Mouse (Mus musculus) embryo, embryonic 11.5 days (tissue): ENCODE measurements around the gene Trdmt1.
"Not testable (repeated sequence)": the region's sequence is repeated elsewhere in the genome, so short reads cannot be mapped to it uniquely, and the experiment has no call there.

Experiments
- DNase-seq: peaks from one replicate; pipeline ENCODE4 v3.0.0-alpha.2; 2012; ENCODE audit warnings: low read depth, low spot score

The Trdmt1 gene

GRCm38 (mm10) chr2:13544193-13544824 is at the start of gene Trdmt1:
Gene Trdmt1 (minus strand): TSS chr2:13544668.
- DNase-seq: peak; percentile 84

- DNase-seq: no peak
These were observed 48.9 kb upstream of the Trdmt1 start for GRCm38 (mm10) chr2:13593328-13593727.

DNA sequence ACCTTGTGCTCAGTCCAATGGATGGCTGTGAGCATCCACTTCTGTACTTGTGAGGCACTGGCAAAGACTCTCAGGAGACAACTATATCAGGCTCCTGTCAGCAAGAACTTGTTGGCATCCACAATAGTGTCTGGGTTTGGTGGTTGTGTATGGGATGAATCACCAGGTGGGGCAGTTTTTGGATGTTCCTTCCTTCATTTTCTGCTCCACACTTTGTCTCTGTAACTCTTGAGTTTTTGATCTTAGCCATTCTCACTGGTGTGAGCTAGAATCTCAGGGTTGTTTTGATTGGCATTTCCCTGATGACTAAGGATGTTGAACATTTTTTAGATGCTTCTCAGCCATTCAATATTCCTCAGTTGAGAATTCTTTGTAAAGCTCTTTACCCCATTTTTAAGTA is 39.3 kb upstream of the Trdmt1 start:
- not testable (repeated sequence) for DNase-seq

DNA sequence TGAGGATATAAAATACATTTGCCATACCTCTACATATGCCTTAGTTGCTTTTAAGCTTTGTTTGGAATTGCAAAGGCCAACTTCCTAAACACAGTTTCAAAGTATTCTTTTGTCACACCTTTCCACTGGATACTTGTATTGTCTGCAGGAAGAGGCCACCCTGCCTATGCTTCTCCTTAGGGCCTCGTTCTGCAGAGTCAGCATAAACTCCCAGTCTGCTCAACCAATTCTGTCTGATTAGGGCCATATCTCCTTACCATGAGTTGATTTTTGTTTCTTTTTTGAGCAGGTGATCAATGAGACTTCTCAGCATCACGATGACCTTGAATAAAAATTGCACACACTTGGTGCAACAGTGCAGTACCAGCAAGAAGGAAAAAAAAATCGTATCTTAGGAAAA is 37.7 kb upstream of the Trdmt1 start:
- DNase-seq: no peak

- no peak for DNase-seq
These were observed 35.5 kb upstream of the Trdmt1 start for GRCm38 (mm10) chr2:13579991-13580390.

- no peak for DNase-seq
These were observed 34.8 kb upstream of the Trdmt1 start for GRCm38 (mm10) chr2:13579315-13579714.

GRCm38 (mm10) chr2:13578473-13579152 is 34.1 kb upstream of the Trdmt1 start:
- no peak for DNase-seq

DNA sequence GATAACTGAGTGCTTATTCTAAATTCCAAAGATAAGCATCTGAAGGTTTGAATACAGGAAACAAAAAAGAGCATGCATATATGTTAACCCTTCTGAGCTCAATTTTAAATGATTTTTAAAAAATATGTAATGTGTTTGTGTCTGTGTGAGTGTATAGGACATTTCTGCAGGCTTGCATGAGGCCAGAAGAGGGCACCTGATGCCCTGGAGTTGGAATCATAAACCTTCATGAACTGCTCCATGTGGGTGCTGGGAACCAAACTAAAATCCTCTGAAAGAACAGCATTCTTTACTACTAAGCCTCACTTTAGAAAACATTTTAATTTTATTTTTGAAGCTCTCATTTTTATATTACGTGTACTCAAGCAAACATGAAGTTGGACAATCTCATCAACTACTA is 32.9 kb upstream of the Trdmt1 start:
- DNase-seq: no peak

- no peak for DNase-seq
These were observed 31.5 kb upstream of the Trdmt1 start for GRCm38 (mm10) chr2:13575926-13576325.

DNA sequence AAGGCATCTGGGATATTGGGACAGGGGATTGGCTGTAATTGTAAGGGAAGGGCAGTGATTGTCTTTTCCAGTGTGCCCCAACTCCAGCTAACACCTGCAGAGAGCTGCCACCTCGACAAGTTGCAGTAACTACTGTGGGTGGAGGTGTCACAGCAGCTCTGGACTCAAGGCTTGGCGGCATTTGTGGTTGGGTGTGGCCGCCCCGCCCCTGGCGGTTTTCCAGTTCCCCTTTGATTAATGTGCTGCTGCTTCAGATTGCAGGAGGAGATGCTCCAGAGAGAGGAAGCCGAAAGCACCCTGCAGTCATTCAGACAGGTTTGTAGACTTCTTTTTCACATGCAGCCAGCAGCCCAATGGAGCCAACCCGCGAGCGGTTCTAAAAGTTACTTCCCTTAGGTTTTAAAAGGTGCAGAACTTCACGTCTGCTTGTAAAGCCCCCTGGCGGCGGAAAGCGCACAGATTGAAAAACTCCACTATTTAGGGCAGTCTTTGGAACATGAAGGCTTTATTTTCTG is 30.9 kb upstream of the Trdmt1 start:
- peak; percentile 59 for DNase-seq

DNA sequence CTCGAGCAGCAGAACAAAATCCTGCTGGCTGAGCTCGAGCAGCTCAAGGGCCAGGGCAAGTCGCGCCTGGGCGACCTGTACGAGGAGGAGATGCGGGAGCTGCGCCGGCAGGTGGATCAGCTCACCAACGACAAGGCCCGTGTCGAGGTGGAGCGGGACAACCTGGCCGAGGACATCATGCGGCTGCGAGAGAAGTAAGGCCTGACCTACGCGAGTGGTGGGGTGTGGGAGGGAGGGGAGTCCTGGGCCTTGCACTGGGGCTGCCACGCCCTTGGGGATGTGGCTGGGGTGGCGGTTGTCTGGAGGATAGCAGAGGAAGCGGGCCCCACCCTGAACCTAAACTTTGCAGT is 30.3 kb upstream of the Trdmt1 start:
- DNase-seq: no peak

DNA sequence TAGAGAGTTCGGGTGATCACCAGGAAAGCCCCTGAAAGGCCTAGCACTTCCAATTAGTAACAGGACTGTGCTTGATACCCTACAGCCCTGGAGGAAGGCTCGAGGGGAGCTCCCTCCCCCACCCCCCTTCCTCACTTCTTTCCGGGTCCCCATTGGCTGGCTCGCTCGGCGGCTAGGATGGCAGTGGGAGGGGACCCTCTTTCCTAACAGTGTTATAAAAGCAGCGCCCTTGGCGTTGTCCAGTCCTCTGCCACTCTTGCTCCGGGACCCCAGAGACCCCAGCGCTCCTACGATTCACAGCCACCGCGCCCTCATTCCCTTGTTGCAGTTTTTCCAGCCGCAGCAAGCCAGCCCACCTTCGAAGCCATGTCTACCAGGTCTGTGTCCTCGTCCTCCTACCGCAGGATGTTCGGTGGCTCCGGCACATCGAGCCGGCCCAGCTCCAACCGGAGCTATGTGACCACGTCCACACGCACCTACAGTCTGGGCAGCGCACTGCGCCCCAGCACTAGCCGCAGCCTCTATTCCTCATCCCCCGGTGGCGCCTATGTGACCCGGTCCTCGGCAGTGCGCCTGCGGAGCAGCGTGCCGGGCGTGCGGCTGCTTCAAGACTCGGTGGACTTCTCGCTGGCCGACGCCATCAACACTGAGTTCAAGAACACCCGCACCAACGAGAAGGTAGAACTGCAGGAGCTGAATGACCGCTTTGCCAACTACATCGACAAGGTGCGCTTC is 29.8 kb upstream of the Trdmt1 start:
- DNase-seq: peak; percentile 83

DNA sequence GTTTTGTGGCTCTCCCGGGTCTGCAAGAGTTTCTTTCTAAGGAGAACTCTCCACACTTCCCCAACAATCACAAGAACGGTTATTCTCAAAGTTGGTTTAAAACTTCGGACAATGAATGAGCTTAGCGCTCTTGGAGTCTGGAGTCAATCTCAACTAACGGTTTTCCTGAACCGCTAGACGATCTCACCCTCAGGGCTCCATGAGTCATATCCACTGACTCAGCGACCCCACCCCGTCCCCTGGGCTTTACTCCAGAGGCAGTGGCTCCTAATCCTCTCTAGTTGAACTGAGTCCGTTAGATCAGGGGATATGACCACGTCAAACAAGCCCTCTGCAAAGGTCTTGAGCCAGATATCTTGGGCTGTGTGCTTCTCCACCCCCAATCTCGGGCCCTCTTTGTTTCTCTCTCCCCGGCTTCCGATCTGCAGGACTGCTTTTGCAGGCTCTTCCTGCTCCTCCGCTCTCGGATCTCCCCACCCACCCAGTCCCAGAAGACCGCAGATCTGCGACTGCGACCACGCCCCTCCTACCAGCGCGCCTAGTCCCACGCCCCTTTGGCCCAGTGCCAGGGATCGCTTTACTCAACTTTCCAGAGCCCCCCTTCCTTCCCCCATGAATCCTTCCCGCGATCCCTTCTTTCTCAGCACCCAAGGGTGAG is 29.1 kb upstream of the Trdmt1 start, which contains the start of gene Vim:
TSS of gene Vim (plus strand) at position 520 of the 658 bp plus-strand sequence.
- peak; percentile 89 for DNase-seq

- no peak for DNase-seq
These were observed 28.4 kb upstream of the Trdmt1 start for GRCm38 (mm10) chr2:13572647-13573407.

DNA sequence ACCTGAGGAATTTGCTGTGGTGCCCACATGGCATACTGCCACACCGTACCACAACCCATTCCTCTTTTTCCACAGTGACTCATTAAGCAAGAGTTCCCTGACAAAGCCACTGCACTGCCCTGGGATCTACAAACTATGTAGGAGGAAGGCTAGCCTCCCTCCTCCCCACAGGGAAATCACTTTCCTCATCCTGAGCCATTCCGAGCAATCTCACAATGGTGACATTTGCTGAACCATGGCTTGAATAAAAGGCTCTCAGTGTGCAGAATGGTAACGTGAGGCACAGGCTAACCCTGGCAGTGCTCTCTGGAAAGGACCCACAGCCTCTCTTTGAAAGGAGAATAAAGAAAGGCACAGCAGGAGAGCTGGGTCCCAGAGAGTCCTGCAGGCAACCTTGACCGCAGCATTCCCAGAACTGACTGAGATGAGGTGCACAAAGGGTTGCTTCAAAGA is 27.7 kb upstream of the Trdmt1 start:
- no peak for DNase-seq

DNA sequence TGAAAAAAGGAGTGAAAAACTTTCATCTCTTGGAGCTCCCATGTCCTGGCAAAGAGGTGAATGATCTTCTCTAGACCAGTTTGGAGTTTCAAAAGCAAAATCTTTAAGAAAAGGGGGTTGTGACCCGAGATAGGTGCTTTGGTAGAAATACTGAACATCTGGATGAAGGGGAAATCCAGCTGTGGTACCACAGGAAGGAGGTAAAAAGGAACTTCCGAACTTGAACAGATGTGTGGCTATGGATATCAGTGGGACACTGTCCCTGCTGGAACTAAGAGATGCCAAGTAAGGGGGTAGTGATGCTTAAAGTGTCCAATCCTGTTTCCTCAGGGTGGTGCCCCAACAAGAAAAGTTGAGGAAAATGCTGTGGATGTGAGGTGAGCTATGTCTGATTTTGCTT is 25.7 kb upstream of the Trdmt1 start:
- DNase-seq: no peak

GRCm38 (mm10) chr2:13560396-13560795 is 15.9 kb upstream of the Trdmt1 start:
- no peak for DNase-seq

GRCm38 (mm10) chr2:13559729-13560128 is 15.3 kb upstream of the Trdmt1 start:
- no peak for DNase-seq

GRCm38 (mm10) chr2:13559303-13559702 is 14.8 kb upstream of the Trdmt1 start:
- DNase-seq: no peak

- no peak for DNase-seq
These were observed 14.3 kb upstream of the Trdmt1 start for GRCm38 (mm10) chr2:13558607-13559262.
